Mouse (Mus musculus) small intestine, adult 2 months (tissue): ENCODE measurements around the gene Uchl4.

Source experiments
- CTCF ChIP-seq: fragments of 200-500 bp; IDR thresholded peaks from 2 replicates; pipeline ENCODE4 v1.5.1; 2012; ENCODE audit warnings: low read depth, mild to moderate bottlenecking, control low read depth, inconsistent platforms, low read length, moderate library complexity, mixed read lengths; ENCODE audit not compliant: insufficient replicate concordance, insufficient read length; ENCODE audit errors: extremely low read depth
- POLR2A ChIP-seq: fragments of 200-500 bp; IDR thresholded peaks from 2 replicates; pipeline ENCODE4 v1.6.1; 2012; ENCODE audit warnings: low read depth, mild to moderate bottlenecking, control low read depth, inconsistent platforms, low read length, moderate library complexity

DNA sequence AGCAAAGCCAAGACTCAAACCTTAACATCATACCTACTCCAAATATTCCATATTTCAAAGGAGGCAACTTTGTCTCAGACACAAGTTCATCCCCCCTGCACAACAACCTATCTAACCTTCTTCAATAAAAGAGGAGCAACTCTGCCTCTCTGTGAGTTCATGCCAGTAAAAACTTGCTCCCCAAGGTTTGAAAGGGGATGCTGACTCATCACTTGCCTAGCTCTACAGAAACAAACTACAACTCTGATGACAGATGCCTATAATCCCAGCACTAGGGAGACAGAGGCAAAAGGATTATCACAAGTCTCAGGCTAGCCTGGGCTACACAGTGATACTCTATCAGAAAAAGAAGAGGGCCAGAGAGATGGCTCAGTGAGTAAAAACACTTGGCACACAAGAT is 17.1 kb upstream of the Uchl4 start:
- TF ChIP-seq CTCF, result no peak
- no peak for TF ChIP-seq POLR2A
